Mouse (Mus musculus): ENCODE measurements around the gene Rubcn.

Gene Rubcn

DNA sequence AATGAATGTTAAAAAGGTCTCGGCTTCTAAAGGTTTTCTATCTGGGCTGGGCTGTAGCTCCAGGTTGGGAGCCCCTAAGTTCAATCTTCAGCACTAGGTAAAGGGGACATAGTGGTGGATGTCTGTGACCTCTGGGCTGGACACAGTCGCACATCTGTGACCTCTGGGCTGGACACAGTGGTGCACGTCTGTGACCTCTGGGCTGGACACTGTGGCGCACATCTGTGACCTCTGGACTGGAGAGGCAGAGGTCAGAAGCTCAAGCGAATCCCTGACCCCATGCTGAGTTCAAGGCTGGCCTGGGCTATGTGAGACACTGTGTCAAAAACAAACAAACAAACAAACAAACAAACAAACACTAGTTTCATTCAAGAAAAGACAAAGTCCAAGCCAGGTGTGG lies 7.3 kb downstream of the Rubcn start:
- no peak for DNase-seq (ENCODE audit: low read depth, low spot score)

- DNase-seq (ENCODE audit: low read depth, low spot score), result peak; percentile 90
These were observed 9.5 kb downstream of the Rubcn start for GRCm38 (mm10) chr16:32867919-32868552.

GRCm38 (mm10) chr16:32866713-32867112 lies 10.9 kb downstream of the Rubcn start:
- no peak for DNase-seq (ENCODE audit: low read depth, low spot score)

DNA sequence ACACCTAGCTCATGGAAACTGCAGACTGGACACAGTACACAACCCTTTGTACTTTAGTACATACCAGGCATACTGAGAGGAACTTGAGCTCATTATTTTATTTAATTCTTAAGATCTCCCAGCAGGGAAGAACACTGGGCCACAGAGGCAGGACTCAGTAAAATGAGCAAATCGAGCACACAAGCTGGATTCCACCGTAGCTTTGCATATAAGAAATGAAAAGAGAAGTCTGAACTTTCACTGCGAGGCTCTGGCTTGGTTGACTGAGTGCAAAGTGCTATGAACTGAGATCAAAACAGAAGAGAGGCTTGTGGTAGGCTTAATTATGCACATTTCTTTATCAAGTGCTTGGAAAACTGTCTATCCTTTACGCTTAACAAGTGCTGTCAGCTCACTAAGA lies 12.2 kb downstream of the Rubcn start:
- no peak for DNase-seq (ENCODE audit: low read depth, low spot score)

GRCm38 (mm10) chr16:32861813-32862385 lies 15.7 kb downstream of the Rubcn start:
- DNase-seq (ENCODE audit: low read depth, low spot score), result no peak

GRCm38 (mm10) chr16:32858771-32859636 lies 18.6 kb downstream of the Rubcn start:
- DNase-seq (ENCODE audit: low read depth, low spot score), result no peak

DNA sequence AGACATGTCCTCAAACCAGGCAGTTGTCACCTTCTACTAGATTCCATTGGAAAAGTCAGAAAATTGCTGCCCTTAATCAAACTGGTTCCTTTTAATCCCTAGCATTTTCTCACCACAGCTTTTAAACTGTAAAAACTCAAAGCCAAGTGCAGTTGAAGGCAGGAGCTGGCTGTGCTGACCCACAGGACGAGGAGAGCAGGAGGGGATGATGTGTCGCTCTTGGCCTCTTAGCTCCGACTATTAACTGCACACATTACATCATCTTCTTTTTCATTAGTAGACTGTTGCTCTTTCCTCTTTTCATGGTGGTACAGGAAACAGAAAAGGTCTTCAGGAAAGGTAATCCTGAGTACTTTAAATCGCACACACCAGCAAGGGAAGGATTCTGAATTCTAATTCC lies 19.2 kb downstream of the Rubcn start:
- no peak for DNase-seq (ENCODE audit: low read depth, low spot score)

DNA sequence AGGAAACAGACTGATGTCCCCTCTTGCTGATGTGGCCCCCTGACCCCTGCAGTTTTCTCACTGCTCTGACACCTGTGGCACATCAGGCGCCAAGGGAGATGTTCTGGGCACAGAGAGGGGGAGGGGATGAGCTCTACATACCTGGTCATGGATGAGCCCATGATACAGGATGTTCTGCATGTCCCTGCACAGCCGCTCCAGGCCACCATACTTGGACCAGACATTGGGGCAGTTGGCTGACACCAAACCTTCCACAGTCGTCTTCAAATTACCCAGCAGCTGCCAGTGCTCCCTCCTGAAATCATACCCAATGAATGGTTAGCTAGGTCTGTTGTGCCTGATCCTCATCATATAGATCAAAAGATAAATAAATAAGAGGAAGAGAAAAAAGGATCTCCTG lies 20.8 kb downstream of the Rubcn start:
- no peak for DNase-seq (ENCODE audit: low read depth, low spot score)

DNA sequence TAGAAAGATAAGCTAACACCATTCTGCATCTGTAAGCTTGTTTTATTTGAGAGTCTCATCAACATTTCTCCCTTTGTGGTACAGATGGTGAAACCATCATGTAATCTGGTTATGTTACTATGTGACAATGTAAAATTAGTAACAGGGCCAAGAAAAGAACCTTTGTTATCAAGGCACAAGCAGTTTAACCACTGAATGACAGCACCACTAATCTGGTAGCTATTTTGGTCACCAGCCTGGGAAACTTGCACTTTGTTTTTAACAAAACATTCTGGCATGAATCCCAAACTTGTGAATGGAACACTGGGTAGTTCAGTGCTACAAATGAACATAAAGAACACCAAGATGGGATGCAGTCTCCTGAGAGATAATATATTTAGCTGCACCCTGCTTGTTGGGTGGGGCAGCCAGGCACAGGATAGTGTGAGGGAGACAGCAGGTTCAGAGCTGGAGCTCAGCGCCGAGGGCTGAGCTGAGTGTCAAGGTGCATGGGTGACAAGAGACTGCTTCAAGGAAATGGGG lies 23.5 kb downstream of the Rubcn start:
- DNase-seq (ENCODE audit: low read depth, low spot score), result no peak

DNA sequence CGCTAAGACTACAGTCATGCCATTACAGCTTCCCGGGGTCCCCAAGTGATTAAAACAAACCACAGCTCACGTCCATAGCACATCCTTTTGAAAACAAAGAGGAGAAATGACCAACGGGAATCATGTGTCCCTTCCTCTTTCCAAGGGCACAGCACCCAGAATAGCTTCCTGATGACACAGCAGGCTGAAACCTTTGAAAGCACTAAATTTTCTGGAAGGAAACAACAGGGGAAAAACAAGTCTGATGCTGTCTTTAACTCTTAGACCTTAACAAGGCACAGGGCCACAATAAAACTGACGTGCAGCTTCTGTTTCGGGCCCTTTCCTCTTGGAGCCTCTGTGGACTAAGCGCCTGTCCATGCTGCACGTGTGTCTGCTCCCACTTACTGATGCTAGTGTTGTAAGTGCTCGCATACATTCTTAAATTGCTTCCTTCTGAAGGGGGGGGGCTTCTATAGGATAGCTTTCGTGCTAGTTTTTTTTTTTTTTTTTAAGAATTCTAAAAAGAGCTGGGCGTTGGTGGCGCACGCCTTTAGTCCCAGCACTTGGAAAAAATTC lies 24.0 kb downstream of the Rubcn start:
- DNase-seq (ENCODE audit: low read depth, low spot score), result no peak

- DNase-seq (ENCODE audit: low read depth, low spot score), result no peak
These were observed 28.3 kb downstream of the Rubcn start for GRCm38 (mm10) chr16:32849042-32849830.

- no peak for DNase-seq (ENCODE audit: low read depth, low spot score)
These were observed 30.5 kb downstream of the Rubcn start for GRCm38 (mm10) chr16:32847103-32847502.

DNA sequence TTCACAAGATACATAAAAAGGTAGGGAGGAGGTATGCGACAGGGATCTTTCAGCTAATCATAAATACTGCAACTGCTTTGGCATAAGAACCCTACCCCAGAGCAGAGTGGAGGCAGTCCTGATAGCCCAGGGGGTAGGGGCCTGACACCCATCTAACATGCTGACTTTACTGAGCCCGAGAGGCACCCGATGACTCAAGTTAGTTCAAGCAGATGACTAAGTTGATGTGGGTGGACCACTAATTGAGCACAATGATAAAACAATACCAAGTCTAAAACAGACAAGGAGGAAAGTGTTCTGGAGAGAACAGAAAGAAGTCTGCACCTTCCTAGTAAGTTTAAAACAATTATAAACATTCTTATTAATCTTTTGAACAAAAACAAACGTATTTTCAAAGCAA lies 46.1 kb downstream of the Rubcn start:
- no peak for DNase-seq (ENCODE audit: low read depth, low spot score)

- DNase-seq (ENCODE audit: low read depth, low spot score), result no peak
These were observed 48.5 kb downstream of the Rubcn start for GRCm38 (mm10) chr16:32829104-32829503.

GRCm38 (mm10) chr16:32826521-32826920 lies 51.0 kb downstream of the Rubcn start:
- DNase-seq (ENCODE audit: low read depth, low spot score), result peak; percentile 33

DNA sequence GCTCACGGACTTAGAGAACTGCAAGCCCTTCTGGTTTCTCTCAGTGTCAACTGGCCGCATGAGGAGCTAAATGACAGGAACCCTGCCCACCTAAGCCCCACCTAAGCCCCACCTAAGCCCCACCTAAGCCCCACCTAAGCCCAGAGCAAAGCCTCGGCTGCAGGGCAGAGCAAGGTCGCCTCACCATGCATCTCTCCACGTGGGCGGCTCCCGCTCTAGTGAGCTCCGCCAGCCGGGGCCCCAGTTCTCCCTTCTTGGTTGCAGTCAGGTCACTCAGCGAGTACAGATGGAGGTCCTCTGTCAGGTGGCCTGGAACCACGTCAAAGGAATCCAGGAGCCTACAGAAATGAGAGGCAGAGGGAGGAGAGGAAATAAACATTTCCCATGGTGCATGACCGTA lies 52.2 kb downstream of the Rubcn start:
- no peak for DNase-seq (ENCODE audit: low read depth, low spot score)

- DNase-seq (ENCODE audit: low read depth, low spot score), result no peak
These were observed 53.5 kb downstream of the Rubcn start for GRCm38 (mm10) chr16:32824061-32824460.

DNA sequence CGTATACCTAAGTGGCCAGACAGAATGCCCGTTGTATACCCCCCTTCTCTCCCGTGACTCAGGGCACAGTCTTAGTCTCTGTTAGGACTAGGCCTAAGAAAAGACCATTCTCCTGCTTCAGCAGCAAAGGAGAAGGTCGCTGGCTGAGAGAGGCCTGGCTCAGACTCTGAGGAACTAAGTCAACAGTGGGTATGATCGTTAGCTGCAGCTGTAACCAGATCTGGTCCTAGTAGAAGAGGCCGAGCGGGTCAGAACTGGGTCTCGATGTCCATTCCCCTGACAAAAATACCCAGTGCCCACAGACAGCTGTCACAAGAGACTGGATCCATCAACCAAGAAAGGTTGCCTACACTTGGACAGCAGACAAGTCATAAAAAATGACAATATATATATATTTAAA lies 54.1 kb downstream of the Rubcn start:
- no peak for DNase-seq (ENCODE audit: low read depth, low spot score)

DNA sequence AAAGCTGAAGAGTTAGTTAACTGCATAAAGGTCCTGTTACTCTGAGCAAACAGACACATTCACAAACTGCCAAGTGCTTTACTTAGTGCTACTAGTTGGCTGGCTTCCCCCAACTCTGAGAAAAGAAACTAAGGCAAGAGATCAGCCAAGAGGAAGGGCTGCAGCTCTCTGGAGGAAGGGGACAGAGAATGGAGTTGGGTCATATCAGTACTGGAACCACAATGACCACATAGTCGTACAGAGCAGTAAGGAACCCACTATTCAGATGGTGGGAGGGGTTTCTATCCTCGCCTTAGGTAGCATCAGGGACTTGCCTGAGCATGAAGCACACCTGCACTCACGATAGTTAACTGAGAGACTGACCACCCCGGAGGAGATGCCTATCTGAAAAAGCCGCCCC lies 54.7 kb downstream of the Rubcn start:
- no peak for DNase-seq (ENCODE audit: low read depth, low spot score)

DNA sequence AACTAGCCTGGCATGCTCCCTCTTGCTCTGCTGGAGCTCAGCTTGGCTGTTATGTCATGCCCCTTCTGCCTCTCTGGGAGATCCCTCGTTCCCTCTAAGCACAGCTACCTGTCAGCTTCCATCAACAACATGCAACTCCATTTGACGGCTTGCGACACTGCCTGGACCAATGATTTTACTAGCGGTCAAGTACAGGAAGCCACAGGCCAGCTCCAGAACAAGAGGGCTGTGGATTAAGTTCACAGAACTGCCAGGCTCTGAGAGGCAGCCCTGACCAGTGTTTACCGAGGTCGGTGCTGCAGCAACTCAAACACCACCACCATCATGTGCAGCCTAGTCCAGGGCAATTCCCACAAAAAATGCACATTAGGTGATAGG lies 55.1 kb downstream of the Rubcn start:
- no peak for DNase-seq (ENCODE audit: low read depth, low spot score)

DNA sequence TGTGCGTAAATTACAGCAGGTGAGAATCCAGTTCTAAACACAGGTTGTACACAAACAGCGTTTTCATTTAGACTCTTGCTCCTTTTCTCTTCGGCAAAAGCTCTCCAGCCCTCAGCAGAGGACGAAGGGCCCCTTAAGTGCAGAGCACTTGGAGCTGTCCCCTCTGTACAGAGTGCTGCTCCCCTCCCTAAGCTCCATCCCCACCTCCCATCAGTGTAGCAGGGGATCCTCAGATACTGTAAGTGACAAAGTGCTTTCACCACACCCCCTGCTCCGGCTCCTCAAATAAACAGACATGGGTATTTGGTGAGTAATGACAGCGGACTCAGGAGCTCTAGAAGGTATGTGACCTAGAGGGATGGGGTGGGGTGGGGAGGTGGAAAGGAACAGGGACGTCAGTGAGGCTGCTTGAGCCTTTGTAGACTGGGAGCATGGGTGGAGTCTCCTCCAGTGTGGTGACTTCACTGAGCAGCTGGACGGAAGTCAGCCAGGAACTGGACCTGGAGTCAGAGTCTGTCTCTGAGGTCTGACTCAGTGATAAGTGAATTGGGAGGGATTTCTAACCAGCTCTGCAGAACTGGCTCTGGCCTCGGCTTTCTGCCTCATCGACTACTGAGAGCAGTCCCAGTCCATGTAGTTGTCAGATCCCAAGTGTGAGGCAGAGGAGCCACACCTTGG lies 55.7 kb downstream of the Rubcn start:
- no peak for DNase-seq (ENCODE audit: low read depth, low spot score)

Data from ES-CJ7 (cell line).